Mouse (Mus musculus) MEL (cell line): ENCODE data around the gene Madcam1. TPM values are rescaled to one million over a fixed set of nuclear protein-coding genes. Genes with fewer than 3 reads are reported as not detected.

Source experiments
- DNase-seq: peaks from one replicate; pipeline ENCODE4 v3.0.0; 2011; ENCODE audit warnings: low read depth, low spot score
- H3K27ac ChIP-seq: 2 replicates; pipeline ENCODE4 v1.5.1; 2012; ENCODE audit warnings: low read depth, mild to moderate bottlenecking, control low read depth, low read length, moderate library complexity; ENCODE audit not compliant: control insufficient read depth
- H3K27me3 ChIP-seq, 2 experiments: fragments of 150-350 bp in 1 of 2; sonication (generic) in 1 of 2; 2 replicates each; pipeline ENCODE4 v1.6.1; 2012; ENCODE audit warnings: low read length in 2 of 2, mild to moderate bottlenecking in 2 of 2, improper control_type of control experiment in 1 of 2, moderate library complexity in 1 of 2; ENCODE audit not compliant: insufficient read depth in 2 of 2, control insufficient read depth in 1 of 2
- H3K36me3 ChIP-seq, 2 experiments: 2 replicates each; pipeline ENCODE4 v1.6.1; 2012 to 2014; ENCODE audit warnings: low read length in 2 of 2, improper control_type of control experiment in 1 of 2, inconsistent platforms in 1 of 2, mild to moderate bottlenecking in 1 of 2; ENCODE audit not compliant: insufficient read depth in 2 of 2, control insufficient read depth in 1 of 2
- H3K4me1 ChIP-seq, 2 experiments: fragments of 150-350 bp in 1 of 2; sonication (generic) in 1 of 2; 2 replicates each; pipeline ENCODE4 v1.6.1; 2012; ENCODE audit warnings: low read length in 2 of 2, improper control_type of control experiment in 1 of 2, mild to moderate bottlenecking in 1 of 2; ENCODE audit not compliant: insufficient read depth in 2 of 2, control insufficient read depth in 1 of 2
- H3K4me3 ChIP-seq, 2 experiments: fragments of 150-350 bp in 1 of 2; sonication (generic) in 1 of 2; 2 replicates each; pipeline ENCODE4 v1.5.1; 2012; ENCODE audit warnings: low read depth in 2 of 2, low read length in 2 of 2, mild to moderate bottlenecking in 2 of 2, moderate library complexity in 2 of 2, control low read depth in 1 of 2, improper control_type of control experiment in 1 of 2; ENCODE audit not compliant: control insufficient read depth in 1 of 2, insufficient read depth in 1 of 2
- H3K79me2 ChIP-seq: 2 replicates; pipeline ENCODE4 v1.6.1; 2012; ENCODE audit warnings: mild to moderate bottlenecking, low read length, moderate library complexity; ENCODE audit not compliant: control insufficient read depth, poor library complexity, insufficient read depth
- H3K9ac ChIP-seq: 2 replicates; pipeline ENCODE4 v1.6.1; 2012; ENCODE audit warnings: low read depth, mild to moderate bottlenecking, control low read depth, low read length, moderate library complexity; ENCODE audit not compliant: control insufficient read depth, poor library complexity, severe bottlenecking
- H3K9me3 ChIP-seq: fragments of 150-350 bp; sonication (generic); replicated peaks from 2 replicates; pipeline ENCODE4 v1.6.1; 2012; ENCODE audit warnings: mild to moderate bottlenecking, low read length, improper control_type of control experiment, moderate library complexity; ENCODE audit not compliant: insufficient read depth
- CHD1 ChIP-seq: IDR thresholded peaks from 2 replicates; pipeline ENCODE4 v1.6.1; 2012; ENCODE audit warnings: low read depth, mild to moderate bottlenecking, inconsistent platforms, low read length, improper control_type of control experiment
- GABPA ChIP-seq: IDR thresholded peaks from 2 replicates; pipeline ENCODE4 v1.6.1; 2012; ENCODE audit warnings: low read depth, mild to moderate bottlenecking, inconsistent platforms, low read length, improper control_type of control experiment, moderate library complexity
- HCFC1 ChIP-seq: IDR thresholded peaks from 2 replicates; pipeline ENCODE4 v1.6.1; 2012; ENCODE audit warnings: low read depth, mild to moderate bottlenecking, inconsistent platforms, low read length, improper control_type of control experiment, moderate library complexity
- JUND ChIP-seq: IDR thresholded peaks from 2 replicates; pipeline ENCODE4 v1.6.1; 2011; ENCODE audit warnings: low read depth, mild to moderate bottlenecking, improper control_type of control experiment, low read length
- MAFK ChIP-seq: IDR thresholded peaks from 2 replicates; pipeline ENCODE4 v1.6.1; 2011; ENCODE audit warnings: low read depth, mild to moderate bottlenecking, low read length, improper control_type of control experiment, borderline replicate concordance
- MAZ ChIP-seq: IDR thresholded peaks from 2 replicates; pipeline ENCODE4 v1.6.1; 2012; ENCODE audit warnings: low read depth, mild to moderate bottlenecking, inconsistent platforms, low read length, improper control_type of control experiment
- MXI1 ChIP-seq: IDR thresholded peaks from 2 replicates; pipeline ENCODE4 v1.6.1; 2011; ENCODE audit warnings: mild to moderate bottlenecking, low read depth, low read length, improper control_type of control experiment
- MYB ChIP-seq: IDR thresholded peaks from 2 replicates; pipeline ENCODE4 v1.6.1; 2011; ENCODE audit warnings: mild to moderate bottlenecking, low read depth, low read length, improper control_type of control experiment
- NELFE ChIP-seq: IDR thresholded peaks from 2 replicates; pipeline ENCODE4 v1.6.1; 2011; ENCODE audit warnings: low read depth, low read length, improper control_type of control experiment
- POLR2A ChIP-seq, 2 experiments: IDR thresholded peaks; 2 replicates each; pipeline ENCODE4 v1.6.1; 2011 to 2012; ENCODE audit warnings: low read length in 2 of 2, mild to moderate bottlenecking in 2 of 2, control low read depth in 1 of 2, improper control_type of control experiment in 1 of 2, low read depth in 1 of 2, moderate library complexity in 1 of 2; ENCODE audit not compliant: control insufficient read depth in 1 of 2, insufficient read depth in 1 of 2, poor library complexity in 1 of 2
- RCOR1 ChIP-seq: IDR thresholded peaks from 2 replicates; pipeline ENCODE4 v1.6.1; 2012; ENCODE audit warnings: low read depth, mild to moderate bottlenecking, inconsistent platforms, low read length, improper control_type of control experiment
- SIN3A ChIP-seq: IDR thresholded peaks from 2 replicates; pipeline ENCODE4 v1.6.1; 2012; ENCODE audit warnings: low read length, improper control_type of control experiment, inconsistent platforms
- TCF12 ChIP-seq: IDR thresholded peaks from 2 replicates; pipeline ENCODE4 v1.6.1; 2014; ENCODE audit warnings: low read depth, mild to moderate bottlenecking, inconsistent platforms, low read length, improper control_type of control experiment, moderate library complexity
- USF1 ChIP-seq: IDR thresholded peaks from 2 replicates; pipeline ENCODE4 v1.6.1; 2014; ENCODE audit warnings: low read depth, mild to moderate bottlenecking, inconsistent platforms, low read length, improper control_type of control experiment, moderate library complexity
- ZC3H11A ChIP-seq: IDR thresholded peaks from 2 replicates; pipeline ENCODE4 v1.6.1; 2012; ENCODE audit warnings: low read depth, mild to moderate bottlenecking, inconsistent platforms, low read length, improper control_type of control experiment
- ZMIZ1 ChIP-seq: IDR thresholded peaks from 2 replicates; pipeline ENCODE4 v1.6.1; 2012; ENCODE audit warnings: low read depth, mild to moderate bottlenecking, inconsistent platforms, low read length, improper control_type of control experiment, moderate library complexity
- polyA plus RNA-seq, 2 experiments: library from polyadenylated mRNA; stranded (reverse) in 1 of 2; unstranded in 1 of 2; fragments of >175 nt in 1 of 2; fragments of >200 nt in 1 of 2; gene quantifications; 2 replicates each; pipeline versions ENCODE4 v1.2.1 to v1.2.4; 2012; ENCODE audit warnings: low replicate concordance in 2 of 2, low read depth in 1 of 2; ENCODE audit not compliant: insufficient read length in 2 of 2, insufficient read depth in 1 of 2, missing spikeins in 1 of 2
- total RNA-seq: library from RNA; depleted of rRNA; stranded (reverse); fragments of 300-350 nt; gene quantifications from 2 replicates; pipeline ENCODE4 v1.2.3, GENCODE M21; 2012

Gene Madcam1
- total and polyA plus RNA-seq, 3 experiments = not detected

GRCm38 (mm10) chr10:79637128-79638110, 26.9 kb upstream of the Madcam1 start, which contains the start of gene Shc2:
Gene Shc2, minus strand, starts transcription at chr10:79637918.
- Histone ChIP-seq H3K9ac (no peak within 1 kb of the TSS), H3K4me1 (no peaks in the 10 kb centered on the region), H3K79me2 (no peaks in the 10 kb centered on the region), H3K36me3 (no peaks in the 10 kb centered on the region), H3K4me3 (no peak within 1 kb of the TSS), H3K27me3 (no peaks in the 10 kb centered on the region; a peak in 1 of 4 replicates), H3K27ac (no peak within 1 kb of the TSS), H3K9me3 (no peaks in the 10 kb centered on the region)
- TF ChIP-seq MYB = no peak
- no peak for TF ChIP-seq USF1
- TF ChIP-seq NELFE = no peak
- TF ChIP-seq CHD1 = no peak
- TF ChIP-seq TCF12 = no peak
- no peak for TF ChIP-seq HCFC1
- no peak for TF ChIP-seq GABPA
- no peak for TF ChIP-seq RCOR1
- TF ChIP-seq POLR2A (IDR thresholded peaks at IDR 0.05; ENCODE audit: control insufficient read depth in 1 of 2, insufficient read depth in 1 of 2, low read depth in 1 of 2, low read length in 2 of 2, poor library complexity in 1 of 2) = no peak
- no peak for TF ChIP-seq JUND
- no peak for TF ChIP-seq ZMIZ1
- no peak for TF ChIP-seq SIN3A
- no peak for DNase-seq

DNA sequence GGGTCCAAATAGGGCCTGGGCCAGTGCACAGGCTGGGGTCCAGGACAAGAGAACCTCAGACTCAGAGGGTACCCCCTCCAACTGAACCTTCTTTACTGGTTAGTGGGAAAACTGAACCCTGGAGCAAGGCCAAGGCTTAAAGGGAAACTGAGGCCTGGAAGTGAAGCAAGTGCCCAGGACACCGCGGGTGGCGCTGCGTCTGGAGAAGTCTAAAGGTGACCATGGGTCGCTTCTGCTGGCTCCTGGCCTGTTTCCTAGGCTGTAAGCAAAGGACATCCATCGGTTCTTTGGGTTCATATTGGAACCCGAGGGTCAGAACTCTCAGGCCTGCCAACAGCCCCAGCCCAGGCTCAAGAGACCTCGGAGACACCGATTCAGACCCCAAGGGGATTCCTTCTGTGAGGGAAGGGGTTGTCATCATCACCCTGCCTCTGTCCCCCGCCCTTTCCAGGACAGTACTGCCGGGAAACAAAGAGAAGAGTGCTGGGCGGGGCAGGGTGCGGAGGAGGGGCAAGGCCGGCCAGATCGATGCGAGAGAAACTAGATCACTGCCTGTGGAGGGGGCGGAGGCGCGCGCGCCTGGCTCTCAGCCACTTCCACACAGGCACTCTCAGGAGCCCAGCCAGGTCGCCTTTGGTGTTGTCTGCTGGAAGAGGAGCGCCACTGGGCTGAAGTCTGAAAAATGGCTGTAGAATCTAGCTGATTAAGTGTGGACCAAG, 25.7 kb upstream of the Madcam1 start:
- no peak overlapping the region for H3K9ac ChIP-seq
- H3K36me3 ChIP-seq = no peaks in the 10 kb centered on the region
- H3K4me3 ChIP-seq = no peak overlapping the region
- H3K27ac ChIP-seq = no peak overlapping the region
- H3K27me3 ChIP-seq = no peaks in the 10 kb centered on the region
- H3K79me2 ChIP-seq = no peaks in the 10 kb centered on the region
- TF ChIP-seq MAFK (no peak), POLR2A (IDR thresholded peaks at IDR 0.05; ENCODE audit: control insufficient read depth in 1 of 2, insufficient read depth in 1 of 2, low read depth in 1 of 2, low read length in 2 of 2, poor library complexity in 1 of 2) (no peak), MYB (no peak), TCF12 (no peak), ZC3H11A (no peak), MXI1 (no peak), ZMIZ1 (no peak), JUND (no peak), MAZ (no peak)
- no peak for DNase-seq
- no peaks in the 10 kb centered on the region for H3K9me3 ChIP-seq
- H3K4me1 ChIP-seq = no peaks in the 10 kb centered on the region
